Mouse (Mus musculus) spleen, postnatal 36 days (tissue): ENCODE data around the gene Tars.

Experiments
- DNase-seq, 2 experiments: peaks; one replicate each; pipeline ENCODE4 v3.0.0; 2022; ENCODE audit warnings: low spot score in 2 of 2, mixed read lengths in 1 of 2

Gene Tars

GRCm38 (mm10) chr15:11399356-11400067 is at the start of gene Tars:
Gene Tars (minus strand): TSS chr15:11399665.
- DNase-seq, result peak; percentile 95 to 97

DNA sequence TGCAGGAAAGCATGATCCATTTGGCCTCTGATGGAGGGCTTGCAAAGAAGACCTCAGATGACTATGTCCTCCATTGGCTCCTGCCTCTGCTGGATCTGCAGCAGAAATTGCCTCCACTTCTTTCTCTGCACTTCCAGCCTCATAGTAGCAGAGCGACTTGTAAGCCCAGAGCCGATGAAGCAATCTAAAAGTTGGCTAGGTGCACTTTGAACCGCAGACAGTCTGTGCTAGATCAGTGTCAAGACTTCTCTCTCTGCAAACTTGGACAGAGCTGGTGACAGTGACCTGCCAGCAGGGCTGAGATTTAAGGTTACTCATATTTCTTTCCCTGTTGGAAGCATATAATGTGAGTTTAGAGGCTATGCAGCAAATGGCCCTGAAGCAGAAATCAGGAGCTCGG is 37.9 kb upstream of the Tars start:
- DNase-seq, result no peak

DNA sequence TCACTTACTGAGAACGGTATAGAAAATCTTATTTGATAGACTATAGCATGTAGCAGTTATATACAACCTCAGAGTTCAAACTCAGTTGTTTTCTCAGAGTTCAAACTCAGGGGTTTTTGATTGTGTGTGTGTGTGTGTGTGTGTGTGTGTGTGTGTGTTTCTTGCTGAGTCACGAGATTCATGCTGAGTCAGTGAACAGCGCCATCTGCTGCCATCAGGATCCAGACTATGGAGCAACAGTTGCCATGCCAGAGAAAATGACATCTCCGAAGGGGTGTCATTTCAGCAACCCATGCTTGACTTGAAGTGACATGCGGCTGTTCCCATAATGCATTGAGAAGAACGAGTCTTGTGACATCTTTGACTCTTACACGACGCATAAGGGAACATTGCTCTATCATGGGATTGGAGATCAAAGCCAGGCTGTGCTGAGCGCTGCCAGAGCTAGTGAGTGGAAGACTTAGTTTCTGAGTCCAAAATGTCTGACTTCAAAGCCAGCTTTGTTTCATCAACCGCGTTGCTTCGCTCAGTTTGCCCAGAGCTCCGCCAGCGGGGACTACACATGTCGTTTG is 37.3 kb upstream of the Tars start:
- no peak for DNase-seq

- DNase-seq, result no peak
These were observed 27.4 kb upstream of the Tars start for GRCm38 (mm10) chr15:11426899-11427298.

DNA sequence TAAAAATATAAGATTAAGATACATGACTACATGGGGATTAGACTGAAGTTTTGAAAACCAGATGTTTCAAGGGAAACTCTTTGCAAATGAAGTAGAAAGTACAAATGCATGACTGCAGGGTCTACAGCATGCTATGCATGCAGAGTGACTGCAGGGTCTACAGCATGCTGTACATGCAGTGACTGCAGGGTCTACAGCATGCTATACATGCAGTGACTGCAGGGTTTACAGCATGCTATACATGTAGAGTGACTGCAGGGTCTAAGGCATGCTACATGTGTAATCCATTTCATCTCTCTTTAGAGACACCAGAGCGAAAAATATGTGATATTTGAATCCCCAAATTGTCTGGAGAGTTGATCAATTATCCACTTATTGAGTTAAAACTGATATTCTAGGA is 14.0 kb upstream of the Tars start:
- DNase-seq, result no peak

DNA sequence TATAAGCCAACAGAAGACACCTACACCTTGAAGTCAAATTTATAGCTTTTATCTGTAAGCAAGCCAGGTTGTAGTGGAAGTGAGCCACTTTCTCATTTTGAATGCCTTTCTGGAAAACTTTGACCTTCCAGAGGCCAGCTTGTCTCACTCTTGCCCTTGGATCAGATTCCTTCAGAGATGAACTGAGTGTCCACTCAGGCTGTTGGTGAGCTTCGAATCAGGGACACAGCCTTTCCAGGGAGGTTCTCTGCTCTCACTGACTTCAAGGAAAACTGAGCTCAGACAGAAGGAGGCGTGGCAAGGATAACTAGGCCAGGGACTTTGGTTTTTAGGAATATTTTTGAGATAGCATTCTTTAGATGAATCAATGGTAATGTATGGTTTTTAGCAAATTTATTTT is 13.1 kb upstream of the Tars start:
- DNase-seq, result no peak

GRCm38 (mm10) chr15:11411846-11412245 is 12.4 kb upstream of the Tars start:
- DNase-seq, result no peak

DNA sequence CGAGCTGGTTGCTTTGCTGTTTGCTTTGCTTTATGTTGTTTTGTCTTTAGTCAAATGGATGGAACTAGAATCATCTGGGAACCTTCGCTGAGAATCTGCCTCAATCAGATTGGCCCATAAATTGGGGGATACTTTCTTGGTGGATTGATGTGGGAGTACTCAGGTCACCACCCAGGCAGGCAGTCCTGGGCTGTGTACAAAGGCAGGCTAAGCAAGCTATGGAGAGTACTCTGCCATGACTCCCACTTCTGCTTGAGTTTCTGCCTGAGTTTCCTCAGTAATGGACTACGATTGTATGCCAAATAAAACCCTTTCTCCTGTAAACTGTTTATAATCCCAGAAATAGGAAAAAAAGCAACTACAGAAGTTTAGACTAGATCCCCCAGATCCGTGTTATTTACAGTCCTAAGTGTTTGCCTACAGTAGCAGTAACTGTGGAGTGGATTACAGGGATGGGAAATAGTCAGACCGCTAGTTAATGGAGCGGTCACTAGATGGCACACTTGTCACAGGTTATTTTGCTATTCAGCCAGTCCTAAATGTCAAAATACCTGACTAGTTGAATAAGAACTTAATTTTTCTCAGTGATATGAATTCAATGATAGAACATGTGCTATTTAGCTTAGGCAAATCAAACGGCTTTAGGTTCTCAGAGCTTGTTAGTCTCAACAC is 8.8 kb upstream of the Tars start:
- DNase-seq, result no peak

GRCm38 (mm10) chr15:11407381-11407780 is 7.9 kb upstream of the Tars start:
- peak; percentile 48 for DNase-seq

DNA sequence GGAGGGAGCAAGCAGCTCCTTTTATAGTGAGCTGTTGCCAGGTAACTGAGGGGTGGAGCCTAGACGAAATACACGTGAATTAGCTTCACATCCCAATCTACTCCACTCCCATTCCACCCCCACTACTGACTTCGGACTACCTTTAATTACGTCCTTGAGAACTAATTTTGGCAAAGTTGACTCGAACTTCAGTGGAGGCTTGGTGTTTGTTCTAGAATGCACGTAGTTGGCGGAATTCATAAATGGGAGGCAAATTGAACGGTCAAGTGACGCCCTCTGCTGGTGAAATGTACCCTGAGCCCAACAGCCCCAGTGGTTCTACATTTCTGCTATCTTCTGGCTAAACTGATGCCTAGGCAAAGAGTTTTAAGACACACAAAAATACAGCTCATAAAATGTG is 7.3 kb upstream of the Tars start:
- DNase-seq, result no peak

- DNase-seq, result peak in 1 of 2 experiments; percentile 6
These were observed 652 bp downstream of the Tars start for GRCm38 (mm10) chr15:11398676-11399350.

DNA sequence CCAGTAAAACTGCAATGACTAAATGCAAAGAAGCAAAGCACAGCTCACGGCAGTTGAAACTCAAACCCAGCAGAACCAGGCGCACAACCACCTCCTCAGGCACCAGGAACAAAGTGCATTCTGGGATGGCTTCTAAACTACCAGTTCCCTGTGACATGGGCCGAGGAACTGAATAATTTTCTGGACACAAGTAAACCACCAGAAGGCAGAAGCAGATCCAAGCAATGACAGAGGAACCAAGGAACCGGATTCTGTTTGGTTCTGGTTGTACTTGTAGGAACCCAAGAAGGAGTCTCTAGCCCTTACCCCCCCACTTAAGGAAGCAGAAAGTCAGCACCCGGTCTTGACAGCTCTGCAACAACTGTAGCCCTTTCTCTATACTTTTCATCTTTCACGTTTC is 3.0 kb downstream of the Tars start:
- DNase-seq, result no peak

DNA sequence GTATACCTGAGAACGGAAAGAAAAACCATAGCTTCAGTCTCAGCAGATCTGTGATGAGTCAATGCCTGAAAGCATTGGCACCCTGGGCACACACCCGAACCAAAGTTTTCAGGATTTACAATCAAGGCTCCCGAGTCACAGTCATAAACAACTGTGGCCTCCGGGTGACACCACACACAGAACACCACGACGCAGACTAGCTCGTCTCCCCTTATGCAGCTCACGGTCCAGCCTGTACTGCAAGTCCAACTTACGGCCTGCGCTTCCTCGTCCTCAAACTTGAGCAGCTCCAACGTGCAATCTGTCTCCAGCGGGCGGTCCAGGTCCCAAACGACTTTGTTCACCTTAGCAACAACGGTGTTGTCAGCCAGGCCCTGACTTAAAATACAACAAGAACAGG is 6.6 kb downstream of the Tars start:
- DNase-seq, result no peak

DNA sequence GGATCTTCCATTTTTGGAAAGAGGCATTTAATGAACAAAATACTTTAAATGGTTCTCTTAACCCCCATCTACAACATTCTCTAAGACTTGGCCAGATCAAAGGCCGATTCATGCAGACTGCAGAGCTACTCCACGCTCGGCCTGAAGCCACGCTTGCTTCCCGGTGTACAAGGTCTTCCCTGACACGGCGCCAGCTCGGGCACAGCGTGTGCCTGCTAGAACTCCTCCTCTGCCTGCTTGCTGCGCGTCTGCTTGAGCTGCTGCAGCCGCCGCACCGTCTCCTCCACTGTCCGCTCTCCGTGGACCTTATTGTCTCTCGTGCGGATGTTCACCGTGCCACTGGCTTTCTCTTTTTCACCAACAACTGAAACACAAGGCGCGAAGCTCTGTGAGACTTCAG is 15.7 kb downstream of the Tars start:
- no peak for DNase-seq

DNA sequence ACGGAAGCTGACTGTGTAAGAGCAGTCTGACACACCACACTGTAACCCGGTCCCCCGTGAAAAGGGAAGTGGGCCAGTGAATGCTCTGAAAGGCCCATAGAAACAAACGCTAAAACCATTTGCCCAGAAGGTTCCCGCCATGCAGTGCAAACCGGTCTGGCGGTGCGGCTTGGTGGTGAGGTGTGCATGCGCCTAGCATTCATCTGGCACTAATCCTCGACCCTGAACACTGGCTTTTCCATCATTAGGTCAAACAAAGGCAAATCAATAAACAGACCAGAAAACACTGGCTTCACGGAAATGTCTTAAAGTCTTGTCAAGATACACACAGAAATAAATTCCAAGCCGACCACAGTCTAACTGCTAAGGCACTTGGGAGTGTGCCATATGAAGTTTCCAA is 16.9 kb downstream of the Tars start:
- DNase-seq, result no peak

- no peak for DNase-seq
These were observed 18.8 kb downstream of the Tars start for GRCm38 (mm10) chr15:11380616-11381015.

GRCm38 (mm10) chr15:11380087-11380530 is 19.4 kb downstream of the Tars start:
- DNase-seq, result no peak

GRCm38 (mm10) chr15:11379431-11380086 is 19.9 kb downstream of the Tars start:
- no peak for DNase-seq

DNA sequence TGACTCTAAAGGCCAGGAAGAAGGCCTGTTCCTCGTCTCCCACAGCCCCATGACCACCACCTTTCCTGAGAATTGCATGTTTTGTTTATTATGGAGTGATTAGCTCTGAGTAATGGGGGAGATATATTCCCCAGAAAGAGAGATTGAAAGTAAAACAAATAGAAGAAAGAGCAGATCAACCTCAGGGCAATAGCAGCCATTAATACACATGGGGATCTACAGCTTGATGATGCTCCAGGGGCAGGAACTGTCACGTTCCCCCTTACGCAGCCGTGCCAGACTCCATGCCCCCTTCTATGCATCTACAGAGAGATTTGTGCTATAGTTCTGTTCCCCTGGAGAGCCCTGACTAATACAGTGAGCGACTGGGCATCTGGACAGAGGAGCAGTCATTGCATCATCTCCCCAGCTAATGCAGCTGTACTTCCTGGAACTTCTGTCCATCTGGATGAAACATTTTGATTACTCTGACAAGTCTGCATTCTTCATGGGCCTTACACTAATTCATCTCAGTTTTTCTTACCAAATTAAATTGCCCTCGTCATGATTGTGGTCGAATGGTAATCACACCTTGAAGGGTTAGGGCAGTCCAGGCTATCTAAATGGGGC is 28.9 kb downstream of the Tars start:
- DNase-seq, result no peak

GRCm38 (mm10) chr15:11369572-11369971 is 29.9 kb downstream of the Tars start:
- DNase-seq, result no peak

- no peak for DNase-seq
These were observed 34.7 kb downstream of the Tars start for GRCm38 (mm10) chr15:11364795-11365194.

DNA sequence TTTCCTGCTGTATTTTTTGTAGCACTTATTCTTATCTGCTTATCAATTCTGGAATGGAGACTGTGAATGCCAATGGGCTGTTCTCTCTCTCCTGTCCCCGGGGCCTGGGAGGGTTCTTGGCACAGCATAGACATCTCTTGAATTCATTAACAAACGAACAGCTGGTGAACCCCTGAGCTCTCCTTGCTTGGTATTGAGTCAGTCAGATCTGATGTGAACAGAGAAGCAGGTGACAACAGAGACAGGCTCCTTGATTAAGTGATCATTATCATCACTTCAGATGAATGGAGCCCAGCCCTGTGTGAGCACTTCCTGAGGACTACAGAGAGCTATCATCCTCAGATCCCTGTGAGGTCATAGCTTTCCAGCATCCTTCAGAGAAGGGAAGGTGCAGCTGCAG is 35.4 kb downstream of the Tars start:
- DNase-seq, result no peak
